Mouse (Mus musculus) embryonic stem cell, embryonic (primary cell): ENCODE results near the gene Mgrn1.

Experiments used
- CTCF ChIA-PET, 4 experiments: fragments of 300-600 bp in 2 of 4; fragments of 350-600 bp in 2 of 4; sonication (Branson Sonifier 250); formaldehyde crosslinking; loops; one replicate each; lab custom pipeline; 2022; ENCODE audit warnings: inconsistent platforms in 2 of 4; lab: Charles Lee
- POLR2A ChIA-PET, 4 experiments: fragments of 300-600 bp in 2 of 4; fragments of 350-600 bp in 2 of 4; sonication (Branson Sonifier 250); formaldehyde crosslinking; loops; one replicate each; lab custom pipeline; 2022; ENCODE audit warnings: antibody characterized with exemption in 4 of 4, inconsistent platforms in 1 of 4; lab: Charles Lee

The Mgrn1 gene

GRCm38 (mm10) chr16:4885760-4886689, at the start of gene Mgrn1:
TSS of gene Mgrn1 (plus strand) at chr16:4886249.
- POLR2A ChIA-PET: interaction anchor here in 3 of 4 experiments (0.6 to 23.1 kb wide), 45 partner anchors 6 to 612 kb away, joined by 3 to 406 read pairs (median 5); partner anchors contain the start of genes Rogdi (in 3 of the 3), Cdip1 (in 2 of the 3), Nudt16l1 (in 2 of the 3) and Ubn1 (in 2 of the 3)
- CTCF ChIA-PET: interaction anchor here in 3 of 4 experiments (0.6 to 3.0 kb wide), 5 partner anchors 22 to 95 kb away, joined by 4 to 11 read pairs (median 6); no protein-coding TSS in a partner anchor

GRCm38 (mm10) chr16:4837631-4838030, 48.4 kb upstream of the Mgrn1 start:
- POLR2A ChIA-PET: no interaction called here
- CTCF ChIA-PET: no interaction called here

GRCm38 (mm10) chr16:4839552-4839951, 46.5 kb upstream of the Mgrn1 start:
- POLR2A ChIA-PET: interaction anchor here (0.6 to 1.1 kb wide), 6 partner anchors 9 to 72 kb away, joined by 3 to 5 read pairs (median 3); partner anchors contain the start of gene Ubald1 (in 1 of the 4)
- CTCF ChIA-PET: interaction anchor here in 1 of 4 experiments (0.8 kb wide), 1 partner anchor 164 kb away, joined by 6 read pairs; no protein-coding TSS in a partner anchor

- CTCF ChIA-PET: no interaction called here
Measured at GRCm38 (mm10) chr16:4840231-4840630, 45.8 kb upstream of the Mgrn1 start.

GRCm38 (mm10) chr16:4847041-4847440, 39.0 kb upstream of the Mgrn1 start:
- ChIA-PET POLR2A (interaction anchor here in 1 of 4 experiments (0.6 to 1.2 kb wide), 2 partner anchors 62 to 122 kb away, joined by 3 read pairs; no protein-coding TSS in a partner anchor), CTCF (interaction anchor here in 1 of 4 experiments (0.5 kb wide), 1 partner anchor 13 kb away, joined by 3 read pairs; no protein-coding TSS in a partner anchor)

More at GRCm38 (mm10) chr16:4840231-4840630, 45.8 kb upstream of the Mgrn1 start:
- POLR2A ChIA-PET: interaction anchor here in 2 of 4 experiments (0.9 to 1.1 kb wide), 3 partner anchors 8 to 73 kb away, joined by 3 read pairs; no protein-coding TSS in a partner anchor

- ChIA-PET POLR2A (interaction anchor here (0.5 to 2.4 kb wide), 8 partner anchors 8 to 390 kb away, joined by 3 to 15 read pairs (median 4); partner anchors contain the start of gene Ubald1 (in 1 of the 4)), CTCF (interaction anchor here in 1 of 4 experiments (1.4 kb wide), 1 partner anchor 66 kb away, joined by 3 read pairs; no protein-coding TSS in a partner anchor)
Measured at GRCm38 (mm10) chr16:4848090-4848489, 38.0 kb upstream of the Mgrn1 start.

- ChIA-PET POLR2A (interaction anchor here in 3 of 4 experiments (0.5 to 2.3 kb wide), 6 partner anchors 12 to 35 kb away, joined by 3 to 15 read pairs (median 8); partner anchors contain the start of gene Ubald1 (in 2 of the 3)), CTCF (interaction anchor here in 1 of 4 experiments (1.5 kb wide), 1 partner anchor 12 kb away, joined by 4 read pairs; no protein-coding TSS in a partner anchor)
Measured at GRCm38 (mm10) chr16:4850361-4850760, 35.7 kb upstream of the Mgrn1 start.

GRCm38 (mm10) chr16:4850938-4851628, 35.0 kb upstream of the Mgrn1 start:
- ChIA-PET POLR2A (interaction anchor here in 2 of 4 experiments (0.9 to 2.2 kb wide), 5 partner anchors 12 to 29 kb away, joined by 3 to 15 read pairs (median 6); partner anchors contain the start of gene Ubald1 (in 2 of the 2)), CTCF (interaction anchor here in 1 of 4 experiments (1.5 to 2.3 kb wide), 2 partner anchors 12 kb away, joined by 4 to 9 read pairs; no protein-coding TSS in a partner anchor)

GRCm38 (mm10) chr16:4855046-4855650, 30.9 kb upstream of the Mgrn1 start:
- ChIA-PET POLR2A (interaction anchor here in 3 of 4 experiments (0.6 to 1.6 kb wide), 9 partner anchors 8 to 63 kb away, joined by 3 to 11 read pairs (median 3); partner anchors contain the start of gene Ubald1 (in 1 of the 3)), CTCF (interaction anchor here in 2 of 4 experiments (0.6 to 1.5 kb wide), 4 partner anchors 8 to 188 kb away, joined by 3 to 7 read pairs (median 4); no protein-coding TSS in a partner anchor)

GRCm38 (mm10) chr16:4861392-4861791, 24.7 kb upstream of the Mgrn1 start:
- CTCF ChIA-PET: interaction anchor here in 2 of 4 experiments (1.0 to 1.6 kb wide), 2 partner anchors 26 to 98 kb away, joined by 4 read pairs; partner anchors contain the start of gene 4930562C15Rik (in 1 of the 2)
- POLR2A ChIA-PET: interaction anchor here in 2 of 4 experiments (5.7 to 18.5 kb wide), 3 partner anchors 15 to 22 kb away, joined by 32 to 406 read pairs (median 191); partner anchors contain the start of genes Mgrn1 (in 2 of the 2) and Ubald1 (in 2 of the 2)

GRCm38 (mm10) chr16:4862863-4863483, 23.1 kb upstream of the Mgrn1 start:
- ChIA-PET POLR2A (interaction anchor here in 3 of 4 experiments (0.6 to 18.5 kb wide), 26 partner anchors 8 to 292 kb away, joined by 3 to 406 read pairs (median 4); partner anchors contain the start of genes Ubald1 (in 3 of the 3), Hmox2 (in 2 of the 3), Mgrn1 (in 2 of the 3) and Coro7 (in 1 of the 3)), CTCF (interaction anchor here (0.5 to 2.5 kb wide), 33 partner anchors 8 to 558 kb away, joined by 3 to 15 read pairs (median 4); partner anchors contain the start of genes 4930562C15Rik (in 1 of the 4) and Hmox2 (in 1 of the 4))

GRCm38 (mm10) chr16:4863742-4864141, 22.3 kb upstream of the Mgrn1 start:
- CTCF ChIA-PET: interaction anchor here in 1 of 4 experiments (1.0 to 2.5 kb wide), 7 partner anchors 9 to 559 kb away, joined by 3 to 15 read pairs (median 4); no protein-coding TSS in a partner anchor
- POLR2A ChIA-PET: interaction anchor here (0.7 to 18.5 kb wide), 14 partner anchors 8 to 182 kb away, joined by 3 to 406 read pairs (median 3); partner anchors contain the start of genes Ubald1 (in 3 of the 4), Mgrn1 (in 2 of the 4) and Hmox2 (in 1 of the 4)

GRCm38 (mm10) chr16:4866101-4866695, 19.9 kb upstream of the Mgrn1 start:
- POLR2A ChIA-PET: interaction anchor here in 3 of 4 experiments (0.5 to 18.5 kb wide), 16 partner anchors 10 to 418 kb away, joined by 3 to 406 read pairs (median 3); partner anchors contain the start of genes Ubald1 (in 3 of the 3), Mgrn1 (in 2 of the 3), Cdip1 (in 1 of the 3) and Srl (in 1 of the 3)
- CTCF ChIA-PET: interaction anchor here in 2 of 4 experiments (0.6 to 0.9 kb wide), 3 partner anchors 21 to 72 kb away, joined by 3 to 11 read pairs (median 3); partner anchors contain the start of gene Nudt16l1 (in 1 of the 2)

- CTCF ChIA-PET: interaction anchor here in 1 of 4 experiments (1.4 kb wide), 1 partner anchor 43 kb away, joined by 5 read pairs; no protein-coding TSS in a partner anchor
- POLR2A ChIA-PET: interaction anchor here (0.7 to 18.5 kb wide), 12 partner anchors 8 to 329 kb away, joined by 3 to 406 read pairs (median 5); partner anchors contain the start of genes Ubald1 (in 3 of the 4), Mgrn1 (in 2 of the 4), Nudt16l1 (in 1 of the 4) and Srl (in 1 of the 4)
Measured at GRCm38 (mm10) chr16:4870490-4870889, 15.6 kb upstream of the Mgrn1 start.

GRCm38 (mm10) chr16:4871926-4872325, 14.1 kb upstream of the Mgrn1 start:
- ChIA-PET POLR2A (interaction anchor here (0.6 to 18.5 kb wide), 17 partner anchors 8 to 330 kb away, joined by 3 to 406 read pairs (median 3); partner anchors contain the start of genes Ubald1 (in 3 of the 4), Mgrn1 (in 2 of the 4), Rogdi (in 1 of the 4) and Srl (in 1 of the 4)), CTCF (interaction anchor here in 3 of 4 experiments (0.6 to 1.4 kb wide), 3 partner anchors 9 to 280 kb away, joined by 3 to 5 read pairs (median 3); no protein-coding TSS in a partner anchor)
